ENCODE assay signal across 13 mouse cellular contexts in genomic region chr11:51643202-51643601, GRCm38 (mm10). TPM values are rescaled to one million over a fixed set of nuclear protein-coding genes. Genes with fewer than 3 reads are reported as not detected.
DNase-seq lines count a peak whose midpoint lies in the region; ATAC-seq and TF ChIP-seq lines count a peak whose summit lies in the region.
"Had no signal": no experiment of that assay in that cellular context is flagged by ENCODE, and none has a peak within 500 bp of the region (broad histone marks: within the 10 kb centered on the region; RNA-seq: fewer than 3 reads in every experiment).

No protein-coding gene starts in this region.

- peaks cover 15% of the 10 kb centered on the region for H3K36me3 ChIP-seq in heart, embryonic 16.5 days (ENCODE audit: control insufficient read depth, insufficient read depth)
- H3K36me3 ChIP-seq in thymus, adult 2 months (ENCODE audit: control insufficient read depth, insufficient read depth, low read length) = no peaks in the 10 kb centered on the region

- peak overlapping the region; percentile 34 for H3K4me2 ChIP-seq in heart, embryonic 16.5 days (ENCODE audit: low read depth, low read length)
- H3K4me2 ChIP-seq: liver, embryonic 12.5 days; midbrain, embryonic 12.5 days had no signal

- peak overlapping the region; percentile 42 for H3K4me3 ChIP-seq in cerebellum, adult 2 months (replicated peaks; ENCODE audit: insufficient read depth, low read depth, low read length)
- 0 out of 2 replicates have a peak overlapping the region, but pooled peaks have one; percentile 18 for H3K4me3 ChIP-seq in heart, embryonic 16.5 days (ENCODE audit: low read length)
- H3K4me3 ChIP-seq in thymus, adult 2 months (ENCODE audit: control insufficient read depth, insufficient read depth, low read length) = peak overlapping the region; percentile 54
- H3K4me3 ChIP-seq: liver, embryonic 12.5 days; midbrain, embryonic 12.5 days had no signal

- no peak for DNase-seq in cerebellum, adult 2 months
- no peak for DNase-seq in cerebellum, postnatal 25 days
- no peak for DNase-seq in heart, postnatal 25 days (ENCODE audit: low spot score)
- peak; percentile 33 for DNase-seq in thymus, adult 2 months
- DNase-seq in thymus, postnatal 25 days = no peak
- no peak for DNase-seq in right cerebral cortex, adult 18-20 months
- DNase-seq: lung, postnatal 14 days had no signal

- no peak for ATAC-seq in heart, embryonic 16.5 days (replicated peaks; ENCODE audit: extremely low read depth, insufficient read depth, low FRiP score)
- ATAC-seq in megakaryocyte-erythroid progenitor cell, adult 5-6 weeks (replicated peaks; ENCODE audit: low FRiP score, low TSS enrichment, poor library complexity, severe bottlenecking) = 0 out of 2 replicates have a peak, but pooled peaks have one; percentile 15
- ATAC-seq: activated CD4-positive, CD25-positive, alpha-beta regulatory T cell, adult 4 months; liver, embryonic 12.5 days had no signal

- no peak overlapping the region for H3K27ac ChIP-seq in cerebellum, adult 2 months (ENCODE audit: insufficient read depth, low read length)
- peak overlapping the region; percentile 78 for H3K27ac ChIP-seq in heart, embryonic 16.5 days (ENCODE audit: low read length)
- H3K27ac ChIP-seq in thymus, adult 2 months (ENCODE audit: control insufficient read depth, insufficient read depth, low read length) = peak overlapping the region; percentile 92
- H3K27ac ChIP-seq: liver, embryonic 12.5 days; midbrain, embryonic 12.5 days had no signal

- H3K4me1 ChIP-seq in cerebellum, adult 2 months (ENCODE audit: control insufficient read depth, insufficient read depth, low read length) = no peaks in the 10 kb centered on the region
- peaks cover 18% of the 10 kb centered on the region for H3K4me1 ChIP-seq in heart, embryonic 16.5 days (ENCODE audit: control insufficient read depth, insufficient read depth, low read length)
- peaks cover 73% of the 10 kb centered on the region for H3K4me1 ChIP-seq in thymus, adult 2 months (replicated peaks; ENCODE audit: control insufficient read depth, insufficient read depth, low read length)

- no peaks in the 10 kb centered on the region for H3K9me3 ChIP-seq in heart, embryonic 16.5 days (replicated peaks; ENCODE audit: control insufficient read depth, low read length)
- H3K9me3 ChIP-seq: liver, embryonic 12.5 days; midbrain, embryonic 12.5 days had no signal

- TF ChIP-seq CTCF in cerebellum, adult 2 months (IDR thresholded peaks at IDR 0.05; ENCODE audit: borderline replicate concordance, insufficient read depth, low read depth, low read length) = no peak
- no peak for TF ChIP-seq CTCF in thymus, adult 2 months (IDR thresholded peaks at IDR 0.05; ENCODE audit: borderline replicate concordance, control insufficient read depth, extremely low read depth, insufficient read depth, low read length, poor library complexity)

- no peak for TF ChIP-seq POLR2A in cerebellum, adult 2 months (IDR thresholded peaks at IDR 0.05; ENCODE audit: borderline replicate concordance, insufficient read depth, low read length)
- TF ChIP-seq POLR2A in thymus, adult 2 months (IDR thresholded peaks at IDR 0.05; ENCODE audit: control insufficient read depth, extremely low read depth, insufficient read depth, low read length, poor library complexity) = no peak

- H3K9ac ChIP-seq in heart, embryonic 16.5 days (ENCODE audit: low read length) = peak overlapping the region; percentile 40; the same call in 1 of the 2 replicates
- H3K9ac ChIP-seq: liver, embryonic 12.5 days; midbrain, embryonic 12.5 days had no signal

- 28% methylated on average over 9 of the region's 9 CpGs for WGBS in cerebellum, adult 2 months
- 56% methylated on average over 9 of the region's 9 CpGs for WGBS in heart, embryonic 16.5 days
- 57% methylated on average over 9 of the region's 9 CpGs for WGBS in thymus, adult 2 months

- H3K27me3 ChIP-seq in cerebellum, adult 2 months (ENCODE audit: control insufficient read depth, insufficient read depth, low read length) = no peaks in the 10 kb centered on the region
- H3K27me3 ChIP-seq in heart, embryonic 16.5 days (ENCODE audit: control insufficient read depth, insufficient read depth, low read length) = no peaks in the 10 kb centered on the region
- H3K27me3 ChIP-seq in thymus, adult 2 months (ENCODE audit: control insufficient read depth, insufficient read depth, low read length) = no peaks in the 10 kb centered on the region

- intact Hi-C loops in heart, postnatal 25 days (cut with DNase I) = no loop called here

RNA-seq across cellular contexts. Expression of gene N4bp3, which starts 7.4 kb away (rescaled TPM):
- polyA plus RNA-seq in cerebellum, adult 2 months (2012; rRNA removed) = 15.3 and 16.7 TPM in 2 replicates
- polyA plus RNA-seq in heart, embryonic 16.5 days (2015; fragmentation: Nextera tagmentation; extraction: Ambion mirVana) = 21.6 and 25.8 TPM in 2 replicates
- total RNA-seq in heart, postnatal 25 days (2021) = 10 to 100 TPM; 11.6 to 16.1 TPM
- polyA plus RNA-seq in thymus, adult 2 months (2012; rRNA removed) = 22.7 and 25.5 TPM in 2 replicates
- not detected in 2 replicates for total RNA-seq in megakaryocyte-erythroid progenitor cell, adult 5-6 weeks (2014; fragmentation: Nextera tagmentation)
- total RNA-seq in megakaryocyte-erythroid progenitor cell, adult 5-6 weeks (2017) = 0.89 and 1.1 TPM in 2 replicates

RNA-seq across cellular contexts. Expression of gene Rmnd5b, which starts 7.5 kb away (rescaled TPM):
- 62.3 and 72.9 TPM in 2 replicates for polyA plus RNA-seq in cerebellum, adult 2 months (2012; rRNA removed)
- polyA plus RNA-seq in heart, embryonic 16.5 days (2015; fragmentation: Nextera tagmentation; extraction: Ambion mirVana) = 37.1 and 38.2 TPM in 2 replicates
- 10 to 100 TPM; 14.1 to 17.2 TPM for total RNA-seq in heart, postnatal 25 days (2021)
- polyA plus RNA-seq in thymus, adult 2 months (2012; rRNA removed) = 123 and 125 TPM in 2 replicates
- 37.0 TPM in 2 replicates for total RNA-seq in megakaryocyte-erythroid progenitor cell, adult 5-6 weeks (2014; fragmentation: Nextera tagmentation)
- total RNA-seq in megakaryocyte-erythroid progenitor cell, adult 5-6 weeks (2017) = 9.5 and 17.6 TPM in 2 replicates

RNA-seq across cellular contexts. Expression of gene D930048N14Rik, which starts 7.6 kb away (rescaled TPM):
- 3.8 and 4.1 TPM in 2 replicates for polyA plus RNA-seq in cerebellum, adult 2 months (2012; rRNA removed)
- 1.3 and 1.9 TPM in 2 replicates for polyA plus RNA-seq in heart, embryonic 16.5 days (2015; fragmentation: Nextera tagmentation; extraction: Ambion mirVana)
- total RNA-seq in heart, postnatal 25 days (2021) = under 1 TPM; 0.50 to 0.68 TPM
- 15.8 and 16.6 TPM in 2 replicates for polyA plus RNA-seq in thymus, adult 2 months (2012; rRNA removed)
- total RNA-seq in megakaryocyte-erythroid progenitor cell, adult 5-6 weeks (2014; fragmentation: Nextera tagmentation) = not detected in 2 replicates
- total RNA-seq in megakaryocyte-erythroid progenitor cell, adult 5-6 weeks (2017) = not detected in 2 replicates
- total RNA-seq: hematopoietic stem cell, adult 5-6 weeks had no signal

RNA-seq across cellular contexts. Expression of gene Nhp2, which starts 23.7 kb away (rescaled TPM):
- polyA plus RNA-seq in cerebellum, adult 2 months (2012; rRNA removed) = 45.2 and 48.4 TPM in 2 replicates
- 77.9 and 88.1 TPM in 2 replicates for polyA plus RNA-seq in heart, embryonic 16.5 days (2015; fragmentation: Nextera tagmentation; extraction: Ambion mirVana)
- 10 to 100 TPM; 17.6 to 17.9 TPM for total RNA-seq in heart, postnatal 25 days (2021)
- polyA plus RNA-seq in thymus, adult 2 months (2012; rRNA removed) = 69.3 and 70.8 TPM in 2 replicates
- total RNA-seq in megakaryocyte-erythroid progenitor cell, adult 5-6 weeks (2014; fragmentation: Nextera tagmentation) = 285 and 292 TPM in 2 replicates
- 141 and 176 TPM in 2 replicates for total RNA-seq in megakaryocyte-erythroid progenitor cell, adult 5-6 weeks (2017)

RNA-seq across cellular contexts. Expression of gene Hnrnpab, which starts 36.6 kb away (rescaled TPM):
- 101 and 103 TPM in 2 replicates for polyA plus RNA-seq in cerebellum, adult 2 months (2012; rRNA removed)
- 251 and 280 TPM in 2 replicates for polyA plus RNA-seq in heart, embryonic 16.5 days (2015; fragmentation: Nextera tagmentation; extraction: Ambion mirVana)
- total RNA-seq in heart, postnatal 25 days (2021) = 100 to 1,000 TPM; 134 to 142 TPM
- 533 and 863 TPM in 2 replicates for polyA plus RNA-seq in thymus, adult 2 months (2012; rRNA removed)
- 644 and 702 TPM in 2 replicates for total RNA-seq in megakaryocyte-erythroid progenitor cell, adult 5-6 weeks (2014; fragmentation: Nextera tagmentation)
- total RNA-seq in megakaryocyte-erythroid progenitor cell, adult 5-6 weeks (2017) = 1,394 and 1,753 TPM in 2 replicates
